Mouse (Mus musculus): ENCODE results near the gene Lrig2.

DNA sequence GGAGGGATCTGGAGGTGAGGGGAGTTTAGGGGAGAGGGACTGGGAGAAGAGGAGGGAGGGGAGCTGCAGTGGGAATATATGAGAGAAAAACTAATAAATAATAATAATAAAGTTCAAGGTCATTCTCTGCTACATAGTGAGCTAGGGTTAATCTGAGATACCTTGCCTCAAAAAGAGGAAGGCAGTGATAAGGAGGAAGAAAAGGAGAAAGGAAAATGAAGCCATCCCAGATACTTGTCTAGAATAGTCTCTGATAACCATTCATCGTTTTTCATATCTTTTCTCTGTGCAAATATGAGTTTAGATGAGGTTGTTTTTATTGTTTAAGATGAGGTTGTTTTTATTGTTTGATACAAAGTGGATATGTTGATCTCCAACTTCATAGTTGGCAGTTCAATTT lies 13.3 kb upstream of the Lrig2 start:
- TF ChIP-seq MAX (IDR thresholded peaks at IDR 0.05), result no peak
- TF ChIP-seq MYOD1 (IDR thresholded peaks at IDR 0.05; ENCODE audit: control insufficient read depth, insufficient read length, low read depth), result no peak

All from C2C12 (cell line).